Mouse (Mus musculus) heart, embryonic 10.5 days (tissue): ENCODE measurements at regions not wholly inside any gene's neighbourhood (a gene's known extent, or its start where the extent isn't known, plus 50 kb on each side); places are given as distances from the start of the nearest gene placed in this dataset.

Source experiments
- DNase-seq: peaks from one replicate; pipeline ENCODE4 v3.0.0-alpha.2; 2017; ENCODE audit warnings: low spot score
- H3K27ac ChIP-seq: fragments of 300-500 bp; sonication (generic); 2 replicates; pipeline ENCODE4 v1.5.1; 2016; ENCODE audit warnings: mild to moderate bottlenecking
- H3K27me3 ChIP-seq: fragments of 300-500 bp; sonication (generic); 2 replicates; pipeline ENCODE4 v1.6.1; 2016; ENCODE audit warnings: mild to moderate bottlenecking; ENCODE audit not compliant: poor library complexity, insufficient read depth, severe bottlenecking
- H3K36me3 ChIP-seq: fragments of 300-500 bp; sonication (generic); 2 replicates; pipeline ENCODE4 v1.6.1; 2016; ENCODE audit warnings: mild to moderate bottlenecking, moderate library complexity
- H3K4me1 ChIP-seq: fragments of 300-500 bp; sonication (generic); 2 replicates; pipeline ENCODE4 v1.6.1; 2016; ENCODE audit warnings: mild to moderate bottlenecking
- H3K4me3 ChIP-seq: fragments of 300-500 bp; sonication (generic); 2 replicates; pipeline ENCODE4 v1.5.1; 2016; ENCODE audit warnings: mild to moderate bottlenecking, moderate library complexity
- H3K9me3 ChIP-seq: fragments of 300-500 bp; sonication (generic); 2 replicates; pipeline ENCODE4 v1.6.1; 2016; ENCODE audit warnings: mild to moderate bottlenecking, moderate library complexity
- WGBS: fragments of 180-500 bp; shearing (Covaris S2); methylation state at CpG from one replicate; pipeline ENCODE4 v1.1.7; 2016; 5-methylcytosine and 5-hydroxymethylcytosine counted together

DNA sequence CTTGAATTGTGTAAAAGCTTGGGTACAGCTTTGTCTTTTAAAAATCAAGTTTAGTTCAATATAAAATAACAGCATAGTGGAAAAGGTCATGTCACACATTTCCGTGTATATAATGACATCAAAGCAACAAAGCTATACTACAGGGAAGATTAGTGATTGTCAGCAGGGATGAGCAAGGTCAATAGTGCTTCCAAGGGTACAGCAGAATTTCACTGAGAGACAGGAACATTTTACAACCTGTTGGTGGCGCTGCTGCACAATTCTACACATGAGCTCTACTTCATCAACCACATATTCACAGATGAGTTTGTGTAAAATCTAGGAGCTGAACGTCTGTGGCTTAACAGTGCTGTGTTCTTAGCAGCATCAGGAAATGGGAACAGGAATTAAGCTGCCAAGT lies 74.3 kb upstream of the A2m start:
- Histone ChIP-seq H3K27me3 (no peaks in the 10 kb centered on the region), H3K9me3 (no peaks in the 10 kb centered on the region), H3K4me3 (no peak overlapping the region), H3K4me1 (no peaks in the 10 kb centered on the region), H3K36me3 (no peaks in the 10 kb centered on the region), H3K27ac (no peak overlapping the region)
- WGBS: 11% methylated on average over 3 of the region's 3 CpGs
- no peak for DNase-seq

DNA sequence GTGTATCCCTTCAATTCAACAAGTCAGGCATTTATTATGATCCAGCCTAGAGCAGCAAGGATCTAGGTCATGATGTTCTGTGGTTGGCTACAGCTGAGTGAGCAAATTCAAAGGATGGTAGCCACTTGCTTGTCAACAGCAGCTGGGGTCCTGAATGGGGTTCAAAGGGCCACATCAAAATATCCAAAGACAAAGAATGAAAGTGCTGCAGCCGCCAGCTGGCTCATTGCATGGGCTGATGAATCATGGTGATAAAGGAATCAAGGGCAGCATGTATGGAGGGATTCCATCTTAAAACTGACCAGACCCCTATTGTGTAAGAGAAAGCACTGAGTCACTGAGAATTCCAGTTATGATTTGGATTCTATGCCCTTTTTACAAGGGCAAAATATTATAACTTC lies 74.8 kb upstream of the A2m start:
- no peaks in the 10 kb centered on the region for H3K9me3 ChIP-seq
- H3K27ac ChIP-seq: no peak overlapping the region
- H3K4me3 ChIP-seq: no peak overlapping the region
- 51% methylated on average over 1 of the region's 1 CpGs for WGBS
- no peak for DNase-seq
- no peaks in the 10 kb centered on the region for H3K36me3 ChIP-seq
- H3K27me3 ChIP-seq: no peaks in the 10 kb centered on the region
- no peaks in the 10 kb centered on the region for H3K4me1 ChIP-seq

DNA sequence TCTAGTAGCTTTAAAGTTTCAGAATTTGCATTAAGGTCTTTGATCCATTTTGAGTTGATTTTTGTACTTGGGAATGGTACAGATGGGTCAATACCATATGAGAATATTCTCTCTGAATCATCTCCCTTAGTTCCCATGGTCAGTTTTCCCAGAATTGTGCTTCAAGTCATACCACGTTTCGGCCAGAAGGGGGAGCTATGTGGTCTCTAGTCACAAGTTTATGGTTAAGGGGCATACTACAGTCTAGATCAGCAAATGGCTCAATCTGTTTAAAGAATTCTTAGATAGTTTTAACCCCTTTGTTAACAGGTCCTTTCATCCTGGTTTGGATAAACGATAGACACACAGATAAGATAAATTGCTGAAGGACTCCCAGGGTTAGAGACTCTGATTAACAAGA lies 78.7 kb upstream of the A2m start:
- Histone ChIP-seq H3K4me3 (no peak overlapping the region), H3K36me3 (no peaks in the 10 kb centered on the region), H3K9me3 (no peaks in the 10 kb centered on the region), H3K27ac (no peak overlapping the region), H3K27me3 (no peaks in the 10 kb centered on the region), H3K4me1 (no peaks in the 10 kb centered on the region)
- WGBS: 1% methylated on average over 3 of the region's 3 CpGs
- no peak for DNase-seq

DNA sequence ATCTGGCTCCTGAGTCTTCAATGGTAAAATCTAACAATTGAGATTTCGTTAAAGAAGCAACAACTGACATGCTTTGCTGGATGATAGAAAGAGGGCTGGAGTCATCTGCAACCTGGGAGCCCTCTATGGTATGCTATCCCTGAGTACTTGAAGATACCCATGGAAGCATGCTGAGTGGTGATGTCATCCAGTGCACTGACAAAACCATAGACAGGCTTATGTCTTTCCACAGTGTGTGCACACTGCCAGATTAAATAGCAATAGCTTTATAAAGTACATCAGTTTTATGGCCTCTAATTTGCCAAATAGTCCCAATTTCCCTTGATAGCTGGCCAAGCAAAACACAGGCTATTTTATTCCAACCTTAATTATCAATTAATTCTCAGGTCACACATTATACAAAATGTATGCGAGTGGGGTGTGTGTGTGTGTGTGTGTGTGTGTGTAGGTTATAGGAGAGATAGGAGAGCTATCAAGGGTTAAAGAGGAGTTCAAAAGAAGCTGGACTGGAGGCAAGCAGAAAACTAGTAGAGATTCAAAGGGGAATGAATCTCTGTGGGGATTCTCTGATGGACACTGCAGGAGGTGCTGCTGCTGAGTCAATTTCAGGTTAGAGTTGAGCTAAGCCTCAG lies 80.1 kb upstream of the Iqsec3 start:
- DNase-seq: no peak
- Histone ChIP-seq H3K4me3 (no peak overlapping the region), H3K9me3 (no peaks in the 10 kb centered on the region), H3K27ac (no peak overlapping the region), H3K36me3 (no peaks in the 10 kb centered on the region), H3K4me1 (no peaks in the 10 kb centered on the region), H3K27me3 (no peaks in the 10 kb centered on the region)
- WGBS: 75% methylated on average over 2 of the region's 2 CpGs

DNA sequence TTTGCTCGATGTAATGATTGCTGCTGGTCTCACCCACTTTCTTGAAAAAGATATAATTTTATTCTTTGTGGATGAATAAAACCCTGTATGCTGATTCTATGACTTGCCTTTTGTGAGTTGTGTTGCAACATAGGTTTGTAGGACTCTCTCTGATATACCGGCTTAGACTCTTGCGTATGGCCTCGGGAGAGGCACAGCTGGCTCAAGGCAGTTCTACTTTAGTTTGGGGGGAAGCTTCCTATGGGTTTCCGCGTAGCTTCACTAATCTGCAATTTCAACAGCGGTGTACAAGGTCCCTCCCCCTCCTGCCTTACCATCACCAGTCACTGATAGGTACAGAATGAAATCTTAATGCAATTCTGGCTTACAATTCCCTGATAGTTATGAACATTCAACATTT lies 60.0 kb upstream of the Iqsec3 start:
- peak; percentile 54 for DNase-seq
- Histone ChIP-seq H3K27me3 (no peaks in the 10 kb centered on the region), H3K4me1 (no peaks in the 10 kb centered on the region), H3K9me3 (no peaks in the 10 kb centered on the region), H3K27ac (no peak overlapping the region), H3K36me3 (no peaks in the 10 kb centered on the region), H3K4me3 (no peak overlapping the region)
- WGBS: 65% methylated on average over 7 of the region's 7 CpGs

DNA sequence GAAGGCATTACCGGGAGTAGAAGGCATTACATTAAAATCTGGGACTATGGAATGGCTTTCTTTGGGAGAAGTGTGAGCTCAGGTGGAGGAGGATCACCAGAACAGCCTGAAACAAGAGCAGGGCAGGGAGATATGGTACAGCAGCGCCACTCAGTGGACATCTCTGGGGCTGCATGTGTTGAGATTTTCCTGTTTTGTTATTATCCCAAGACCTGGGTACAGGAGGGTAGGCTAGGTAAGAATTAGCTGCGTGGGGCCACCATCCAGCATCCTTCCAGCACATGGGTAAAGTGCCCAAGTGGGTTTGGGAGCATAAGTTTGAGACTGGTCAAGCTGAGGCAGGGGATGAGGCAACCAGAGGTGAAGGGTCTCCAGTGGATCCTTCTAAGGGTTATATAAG lies 59.4 kb upstream of the Iqsec3 start:
- Histone ChIP-seq H3K27me3 (no peaks in the 10 kb centered on the region), H3K36me3 (no peaks in the 10 kb centered on the region), H3K9me3 (no peaks in the 10 kb centered on the region), H3K27ac (no peak overlapping the region), H3K4me1 (no peaks in the 10 kb centered on the region), H3K4me3 (no peak overlapping the region)
- WGBS: 4% methylated on average over 3 of the region's 3 CpGs
- peak; percentile 81 for DNase-seq

DNA sequence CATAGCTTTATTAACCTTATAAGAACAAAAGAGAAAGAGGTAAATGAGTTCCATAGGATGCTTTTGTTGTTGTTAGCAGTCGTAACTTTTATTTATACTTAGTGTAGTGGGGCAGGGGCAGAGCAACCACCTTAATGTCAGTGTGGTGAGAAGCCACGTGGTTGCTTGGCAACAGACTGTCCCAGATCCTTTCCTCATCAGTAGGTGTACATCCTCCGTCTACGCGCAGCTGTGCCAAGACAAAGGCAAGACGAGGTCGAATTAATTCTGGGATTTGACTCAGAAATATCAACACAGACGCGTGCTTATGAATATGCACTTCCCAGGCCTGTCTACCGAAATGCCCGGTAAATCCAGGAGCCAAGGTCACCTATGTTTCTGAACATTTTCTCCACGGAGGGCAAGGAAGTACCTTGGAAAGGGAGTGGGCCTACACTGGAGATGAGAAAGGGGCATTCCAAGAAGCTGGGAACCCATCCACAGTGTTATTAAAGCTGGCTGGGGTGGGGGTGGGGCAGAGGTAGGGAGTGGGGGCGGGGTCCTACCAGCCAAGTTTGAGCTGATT lies 58.4 kb upstream of the Iqsec3 start:
- Histone ChIP-seq H3K36me3 (no peaks in the 10 kb centered on the region), H3K4me3 (no peak overlapping the region), H3K9me3 (no peaks in the 10 kb centered on the region), H3K27me3 (0 out of 2 replicates have a peak, but pooled peaks cover 4% of the 10 kb centered on the region), H3K4me1 (no peaks in the 10 kb centered on the region), H3K27ac (no peak overlapping the region)
- peak; percentile 66 for DNase-seq
- WGBS: 73% methylated on average over 13 of the region's 13 CpGs

DNA sequence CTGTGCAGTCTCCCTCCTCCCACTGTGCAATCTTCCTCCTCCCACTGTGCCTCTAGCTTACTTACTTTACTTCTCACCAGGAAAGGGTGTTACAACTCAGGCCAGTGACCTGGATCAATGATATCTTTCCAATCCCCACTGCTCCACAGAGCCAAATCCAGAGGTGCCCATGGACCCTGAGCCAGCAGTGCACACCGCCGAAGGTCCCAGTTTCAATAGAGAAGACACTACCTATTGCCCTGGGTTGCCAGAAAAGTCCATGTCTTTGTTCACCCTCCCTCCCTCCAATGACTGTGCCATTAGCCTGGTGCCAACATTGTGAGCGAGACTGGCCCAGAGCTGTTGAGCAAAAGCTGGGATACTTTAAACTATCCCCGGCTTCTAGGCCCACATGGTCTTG lies 53.8 kb upstream of the Iqsec3 start:
- H3K36me3 ChIP-seq: no peaks in the 10 kb centered on the region
- no peaks in the 10 kb centered on the region for H3K9me3 ChIP-seq
- 86% methylated on average over 4 of the region's 4 CpGs for WGBS
- H3K4me1 ChIP-seq: peaks cover 8% of the 10 kb centered on the region; the same call in 1 of the 2 replicates
- no peak overlapping the region for H3K27ac ChIP-seq
- H3K4me3 ChIP-seq: no peak overlapping the region
- DNase-seq: peak; percentile 61
- 0 out of 2 replicates have a peak, but pooled peaks cover 4% of the 10 kb centered on the region for H3K27me3 ChIP-seq

DNA sequence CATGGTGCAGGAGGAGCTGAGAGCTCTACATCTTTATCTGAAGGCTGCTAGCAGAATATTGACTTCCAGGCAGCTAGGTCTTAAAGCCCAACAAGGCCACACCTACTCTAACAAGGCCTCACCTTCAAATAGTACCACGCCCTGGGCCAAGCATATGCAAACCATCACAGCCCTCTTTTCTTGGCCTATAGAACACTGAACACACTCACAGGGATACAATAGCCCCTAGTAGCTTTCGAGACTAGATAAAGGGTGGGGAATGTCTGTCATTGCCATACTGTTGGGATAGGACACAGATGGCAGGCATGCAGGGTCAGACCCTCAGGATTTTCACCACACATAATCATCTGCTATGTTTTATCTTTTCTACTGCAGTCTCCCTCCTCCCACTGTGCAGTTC lies 52.6 kb upstream of the Iqsec3 start:
- H3K4me3 ChIP-seq: no peak overlapping the region
- no peaks in the 10 kb centered on the region for H3K36me3 ChIP-seq
- H3K9me3 ChIP-seq: no peaks in the 10 kb centered on the region
- DNase-seq: peak; percentile 65
- H3K27me3 ChIP-seq: 0 out of 2 replicates have a peak, but pooled peaks cover 4% of the 10 kb centered on the region
- peaks cover 8% of the 10 kb centered on the region; the same call in 1 of the 2 replicates for H3K4me1 ChIP-seq
- H3K27ac ChIP-seq: no peak overlapping the region
- WGBS: 73% methylated on average over 2 of the region's 2 CpGs

DNA sequence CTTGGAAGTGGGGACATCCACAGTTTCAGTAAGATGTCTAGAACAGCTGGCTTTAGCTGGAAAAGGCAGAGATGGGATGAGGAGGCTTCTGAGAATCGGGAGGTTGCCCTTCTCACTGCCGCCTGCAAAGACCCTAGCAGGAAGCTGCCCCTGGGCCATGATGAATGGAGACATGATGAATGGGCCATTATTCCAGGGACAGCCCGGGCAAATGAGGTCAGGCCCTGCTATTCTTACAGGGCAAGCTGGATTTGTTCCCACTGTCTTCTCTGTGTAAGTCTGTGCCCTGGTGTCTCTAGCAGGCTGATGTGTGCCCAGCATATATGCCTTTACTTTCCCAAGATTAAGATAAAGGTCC lies 51.1 kb upstream of the Iqsec3 start:
- H3K4me1 ChIP-seq: peaks cover 8% of the 10 kb centered on the region; the same call in 1 of the 2 replicates
- no peaks in the 10 kb centered on the region for H3K9me3 ChIP-seq
- H3K4me3 ChIP-seq: no peak overlapping the region
- 68% methylated on average over 3 of the region's 3 CpGs for WGBS
- H3K36me3 ChIP-seq: no peaks in the 10 kb centered on the region
- no peak for DNase-seq
- 0 out of 2 replicates have a peak, but pooled peaks cover 9% of the 10 kb centered on the region for H3K27me3 ChIP-seq
- H3K27ac ChIP-seq: no peak overlapping the region

DNA sequence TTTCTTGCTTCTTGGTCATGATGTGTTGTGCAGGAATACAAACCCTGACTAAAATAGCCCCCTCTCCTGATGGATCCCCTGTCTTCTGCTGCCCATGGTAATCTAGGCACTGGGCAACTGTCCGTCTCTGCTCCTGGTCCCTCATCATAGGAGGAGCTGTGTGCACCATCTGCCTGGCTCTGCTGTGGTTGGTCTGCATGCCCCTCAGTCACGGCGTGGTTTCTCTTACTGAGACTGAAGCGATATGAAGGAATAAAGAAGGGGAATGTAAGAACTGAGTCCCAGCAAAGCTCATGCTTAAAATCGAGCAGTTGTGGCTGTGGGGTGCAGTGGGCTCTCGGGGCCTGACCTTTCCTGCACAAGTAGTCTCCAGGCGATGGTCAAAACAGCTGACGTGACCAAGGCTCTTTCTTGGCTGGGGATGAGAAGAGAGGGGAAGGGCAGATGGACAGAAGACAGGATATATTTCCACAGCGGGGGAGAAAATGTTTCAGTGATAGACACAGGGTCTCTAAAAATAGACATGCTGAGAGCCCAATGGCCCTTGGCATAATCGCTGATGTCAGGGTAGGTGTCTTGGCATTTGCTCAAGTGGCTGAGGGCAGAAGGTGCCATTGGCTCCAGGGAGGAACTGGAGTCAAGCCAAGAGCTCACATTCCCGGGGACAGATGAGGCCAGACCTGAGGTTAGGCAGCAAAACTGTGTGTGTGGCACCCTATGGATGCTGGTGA lies 50.6 kb upstream of the Iqsec3 start:
- Histone ChIP-seq H3K36me3 (no peaks in the 10 kb centered on the region), H3K9me3 (no peaks in the 10 kb centered on the region), H3K27ac (no peak overlapping the region), H3K4me3 (no peak overlapping the region), H3K4me1 (peaks cover 8% of the 10 kb centered on the region; the same call in 1 of the 2 replicates), H3K27me3 (0 out of 2 replicates have a peak, but pooled peaks cover 9% of the 10 kb centered on the region)
- WGBS: 77% methylated on average over 11 of the region's 11 CpGs
- DNase-seq: peak; percentile 75
